Mouse (Mus musculus): Measurements from ENCODE around the gene Rasl10b.
A peak's percentile ranks its signal among the peaks of the same experiment; 100 is the strongest.

The Rasl10b gene

DNA sequence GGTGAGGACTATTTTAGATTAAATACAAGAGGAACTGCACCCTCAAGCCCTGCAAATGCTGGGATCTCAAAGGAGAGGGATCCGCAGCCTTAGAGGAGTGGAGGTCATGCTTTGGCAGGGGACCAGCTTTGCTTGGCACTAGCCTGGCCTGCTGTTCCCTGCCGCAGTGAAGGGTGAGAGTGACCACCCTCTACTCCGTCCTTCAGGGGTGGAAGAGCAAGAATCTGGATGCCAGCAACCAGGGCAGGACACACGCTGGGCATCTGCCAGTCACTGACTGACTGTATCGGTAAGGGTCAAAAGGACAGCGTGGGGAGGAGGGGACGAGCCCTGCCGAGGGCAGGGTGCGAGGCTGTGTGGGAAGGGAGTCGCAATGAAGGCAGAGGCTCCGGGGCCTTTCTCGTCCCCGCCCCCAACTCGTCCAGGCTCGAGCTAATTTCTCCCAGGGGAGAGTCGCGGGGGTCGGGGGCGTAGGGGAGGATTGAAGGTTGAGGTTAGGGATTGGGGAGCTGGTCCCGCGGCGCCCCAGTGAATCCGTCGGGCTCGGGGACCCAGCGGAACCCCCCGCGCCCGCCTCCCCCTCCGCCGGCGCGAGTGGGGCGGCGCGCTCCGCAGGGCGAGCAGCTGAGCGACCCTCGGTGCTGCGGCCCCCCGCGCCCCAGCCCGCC lies at the start of gene Rasl10b:
Gene Rasl10b (plus strand): TSS at position 51 of the 668 bp plus-strand sequence.
- peak; percentile 54 for DNase-seq (ENCODE audit: low spot score)

DNA sequence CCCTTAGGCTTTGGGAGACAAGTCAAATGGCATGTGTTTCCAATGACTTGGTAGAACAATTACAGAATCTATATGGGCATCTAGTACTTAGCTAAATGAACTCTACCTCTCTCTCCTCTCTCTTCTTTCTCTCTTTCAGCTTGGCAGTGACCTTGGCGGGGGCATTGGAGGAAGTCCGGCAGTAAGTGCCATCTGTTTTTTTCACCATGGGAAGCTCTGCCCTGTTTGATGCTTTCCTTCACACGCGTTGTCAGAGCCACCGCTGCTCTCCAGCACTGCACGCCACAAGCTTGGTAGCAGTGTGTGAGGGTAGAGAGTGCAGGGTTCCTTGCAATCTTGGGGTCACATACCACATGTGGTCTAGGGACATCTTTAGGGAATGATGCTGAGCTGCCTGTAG lies 44.3 kb upstream of the Rasl10b start:
- no peak for DNase-seq (ENCODE audit: low spot score)

DNA sequence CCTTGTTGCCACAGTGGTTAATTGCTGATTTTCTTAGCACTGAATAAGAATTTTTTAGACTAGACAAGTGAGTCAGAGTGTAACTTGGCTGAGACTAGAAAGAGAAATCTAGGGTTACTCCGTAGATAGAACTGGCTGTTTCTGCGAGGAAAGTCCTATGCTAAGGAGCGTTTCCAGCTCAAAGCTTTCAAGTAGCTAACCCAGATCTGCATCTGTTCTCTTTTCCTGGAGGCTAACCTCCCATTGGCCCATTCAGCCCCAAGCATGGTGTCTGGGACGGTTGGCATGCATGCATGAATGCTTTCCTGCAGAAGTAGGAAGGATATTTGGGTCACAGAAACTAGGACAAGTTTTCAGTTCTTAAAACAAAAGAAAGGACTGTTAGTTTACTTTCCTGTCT lies 37.7 kb upstream of the Rasl10b start:
- no peak for DNase-seq (ENCODE audit: low spot score)

DNA sequence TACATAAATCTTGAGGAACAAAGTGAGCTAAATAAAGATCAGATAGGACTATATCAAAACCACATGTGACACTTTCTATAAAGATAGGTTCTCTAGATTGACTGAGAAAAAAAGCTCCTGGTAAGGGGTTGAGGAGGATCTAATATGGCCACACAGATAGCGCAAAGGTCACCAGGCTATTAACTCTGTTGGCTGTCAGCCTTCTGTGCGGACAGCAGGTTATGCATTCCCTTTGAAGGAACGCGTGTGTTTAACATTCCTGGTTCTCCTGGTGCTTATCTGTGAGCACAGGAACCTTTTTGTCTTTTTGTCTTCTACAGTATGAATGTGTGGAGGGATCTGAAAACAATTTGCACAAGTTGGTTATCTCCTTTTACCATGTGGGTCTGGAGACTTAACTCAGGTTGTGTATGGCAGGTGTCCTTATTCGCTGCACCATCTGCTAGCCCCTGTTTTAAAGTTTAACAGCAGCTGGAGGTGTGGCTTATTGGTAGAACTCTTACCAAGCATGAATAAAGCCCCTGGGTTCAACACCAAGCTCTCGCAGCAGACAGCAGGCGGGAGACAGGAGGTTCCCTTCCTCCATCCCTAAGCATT lies 29.1 kb upstream of the Rasl10b start:
- no peak for DNase-seq (ENCODE audit: low spot score)

GRCm38 (mm10) chr11:83382876-83383531 lies 25.9 kb upstream of the Rasl10b start:
- DNase-seq (ENCODE audit: low spot score), result no peak

DNA sequence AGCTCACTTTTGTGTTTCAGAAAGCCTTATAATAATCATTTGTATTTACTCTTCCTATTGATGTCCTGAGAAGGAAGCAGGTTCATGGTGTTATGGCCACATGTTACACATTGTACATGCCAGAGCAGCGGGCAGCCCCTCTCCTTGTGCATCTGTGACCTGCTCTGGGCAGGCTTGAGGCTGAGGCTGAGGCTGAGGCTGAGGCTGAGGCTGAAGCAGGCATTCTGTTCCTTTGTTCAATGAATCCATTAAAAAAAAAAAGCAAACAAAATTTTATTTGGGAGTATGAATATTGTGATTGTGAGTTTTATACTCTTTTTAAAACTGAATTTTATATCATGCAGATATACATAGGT lies 25.4 kb upstream of the Rasl10b start:
- DNase-seq (ENCODE audit: low spot score), result no peak

GRCm38 (mm10) chr11:83393062-83393461 lies 15.9 kb upstream of the Rasl10b start:
- DNase-seq (ENCODE audit: low spot score), result no peak

DNA sequence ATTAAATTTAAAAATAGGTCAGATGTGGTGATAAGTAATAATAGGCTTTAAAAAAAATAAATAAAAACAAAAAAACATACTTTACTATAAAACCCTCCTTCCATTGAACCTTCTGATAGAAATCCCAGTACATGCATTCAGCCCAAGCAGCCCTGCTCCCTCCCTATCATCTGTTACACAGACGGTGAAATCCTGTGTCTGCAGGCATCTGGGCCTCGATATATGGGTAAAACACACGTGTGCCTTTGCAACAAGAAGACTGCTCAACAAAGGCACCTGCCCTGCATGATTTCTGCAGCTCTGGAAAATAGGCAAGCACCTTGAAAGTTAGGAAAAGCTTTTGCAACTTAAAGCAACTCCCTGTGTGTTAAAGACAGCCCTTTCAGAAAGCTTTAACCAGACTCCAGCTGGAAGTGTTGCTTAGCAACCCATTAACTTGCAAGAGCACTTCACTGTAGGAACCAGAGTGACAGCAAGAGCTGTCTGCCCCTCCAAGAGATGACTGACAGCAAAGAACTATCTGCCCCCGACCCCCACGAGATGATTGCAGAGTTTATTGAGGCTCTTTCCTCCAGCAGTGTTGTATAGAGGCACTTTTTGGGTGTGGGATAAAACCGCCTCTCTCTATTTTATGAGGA lies 14.0 kb upstream of the Rasl10b start:
- peak; percentile 12 for DNase-seq (ENCODE audit: low spot score)

DNA sequence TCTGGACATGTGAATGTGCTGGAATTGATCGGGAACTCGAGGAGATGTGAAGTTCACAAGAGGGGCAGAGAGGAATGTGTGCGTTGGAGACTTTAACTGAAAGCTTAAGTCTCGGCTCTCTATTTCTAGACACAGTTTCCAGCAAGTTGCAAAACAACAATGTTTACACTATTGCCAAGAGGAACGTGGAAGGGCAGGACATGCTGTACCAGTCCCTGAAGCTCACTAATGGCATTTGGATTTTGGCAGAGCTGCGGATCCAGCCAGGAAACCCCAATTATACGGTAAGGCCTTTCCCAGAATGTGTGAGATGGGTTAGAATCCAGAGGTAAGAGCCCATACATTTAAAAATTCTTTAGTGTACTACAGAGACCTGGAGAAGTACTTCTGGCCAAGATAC lies 11.3 kb upstream of the Rasl10b start:
- DNase-seq (ENCODE audit: low spot score), result no peak

GRCm38 (mm10) chr11:83398724-83399123 lies 10.2 kb upstream of the Rasl10b start:
- no peak for DNase-seq (ENCODE audit: low spot score)

GRCm38 (mm10) chr11:83403787-83404186 lies 5.2 kb upstream of the Rasl10b start:
- DNase-seq (ENCODE audit: low spot score), result no peak

DNA sequence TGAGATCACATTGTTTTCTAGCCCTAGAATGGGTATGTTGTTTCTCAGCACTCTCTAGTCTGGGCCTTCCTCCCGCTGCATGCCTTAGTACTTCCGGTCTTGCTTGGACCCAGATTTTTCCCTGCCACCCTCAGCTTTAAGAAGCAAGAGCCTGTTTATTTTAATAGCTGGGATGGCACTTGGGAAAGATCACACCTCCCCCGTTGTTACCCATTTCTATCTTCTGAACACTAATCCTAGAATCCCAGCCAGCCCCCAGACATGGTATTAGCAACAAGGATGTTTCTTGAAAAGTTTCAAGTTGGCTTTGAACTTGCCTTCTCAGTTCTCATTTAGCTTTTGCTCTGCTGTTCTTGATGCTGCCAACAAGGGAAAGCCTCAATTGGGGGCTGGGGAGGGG lies 2.5 kb upstream of the Rasl10b start:
- DNase-seq (ENCODE audit: low spot score), result no peak

DNA sequence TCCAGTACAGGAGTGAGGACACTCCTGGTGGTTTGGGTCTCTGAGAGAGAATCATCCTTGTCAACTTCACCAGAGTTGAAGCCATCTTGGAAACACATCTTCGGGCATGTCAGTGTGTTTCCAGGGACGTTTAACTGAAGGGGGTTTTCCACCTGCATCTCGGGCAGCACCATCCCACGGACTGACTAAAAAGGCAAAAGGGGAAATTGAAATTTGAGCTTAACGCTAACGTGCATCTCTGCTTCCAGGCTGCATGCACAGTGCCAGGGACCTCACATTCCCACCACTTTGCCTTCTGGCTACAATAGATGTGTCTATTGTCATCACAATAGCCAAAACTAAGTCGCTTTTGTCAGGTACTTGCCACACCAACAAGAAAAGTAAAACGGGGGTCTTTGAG lies 695 bp upstream of the Rasl10b start:
- DNase-seq (ENCODE audit: low spot score), result no peak

- DNase-seq (ENCODE audit: low spot score), result peak; percentile 20
Observed at GRCm38 (mm10) chr11:83409792-83410291, 905 bp downstream of the Rasl10b start.

GRCm38 (mm10) chr11:83410510-83410909 lies 1.6 kb downstream of the Rasl10b start:
- DNase-seq (ENCODE audit: low spot score), result no peak

- DNase-seq (ENCODE audit: low spot score), result no peak
Observed at GRCm38 (mm10) chr11:83417080-83417479, 8.1 kb downstream of the Rasl10b start.

GRCm38 (mm10) chr11:83417708-83418107 lies 8.8 kb downstream of the Rasl10b start:
- DNase-seq (ENCODE audit: low spot score), result no peak

- DNase-seq (ENCODE audit: low spot score), result no peak
Observed at GRCm38 (mm10) chr11:83418566-83418965, 9.6 kb downstream of the Rasl10b start.

- no peak for DNase-seq (ENCODE audit: low spot score)
Observed at GRCm38 (mm10) chr11:83420338-83420737, 11.4 kb downstream of the Rasl10b start.

DNA sequence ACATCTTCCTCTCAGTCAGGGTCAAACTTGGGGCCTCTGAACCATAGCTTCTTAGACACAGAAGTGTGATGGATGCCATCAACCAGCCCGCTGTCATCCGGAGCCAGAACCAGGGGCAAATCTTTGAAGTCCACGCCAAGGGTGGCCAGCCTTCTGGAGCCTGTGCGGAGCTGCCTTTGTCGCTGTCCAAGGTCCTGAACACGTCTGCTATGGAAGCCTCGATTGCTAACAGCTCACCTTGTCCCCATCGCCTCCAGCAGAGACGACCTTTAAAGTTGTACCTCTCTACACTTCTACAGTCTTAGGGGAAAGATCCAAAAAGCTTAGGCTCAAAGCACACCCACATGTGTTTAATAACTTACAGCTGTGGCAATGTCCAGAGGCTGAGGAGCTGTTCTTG lies 12.4 kb downstream of the Rasl10b start:
- no peak for DNase-seq (ENCODE audit: low spot score)

- DNase-seq (ENCODE audit: low spot score), result peak; percentile 77
Observed at GRCm38 (mm10) chr11:83424681-83425080, 15.7 kb downstream of the Rasl10b start.

DNA sequence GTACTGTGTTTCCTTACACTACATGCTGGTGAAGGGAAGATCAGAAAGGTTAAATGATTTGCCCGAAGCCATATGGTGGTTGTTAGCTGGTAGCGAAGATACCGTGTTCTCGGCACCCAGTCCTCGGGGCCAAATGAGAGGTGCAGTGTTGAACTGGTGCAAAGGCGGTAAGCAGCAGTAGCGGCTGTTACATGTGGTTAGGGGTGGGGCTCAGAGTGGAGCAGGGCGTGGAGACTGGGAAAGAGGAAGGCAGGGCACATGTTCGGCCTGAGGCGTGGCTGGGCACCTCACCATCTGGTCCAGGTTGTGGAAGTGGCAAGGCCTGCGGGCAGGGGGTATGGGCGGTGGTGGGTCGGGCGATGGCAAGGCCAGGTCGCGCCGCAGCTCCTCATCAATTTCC lies 18.0 kb downstream of the Rasl10b start:
- peak; percentile 54 for DNase-seq (ENCODE audit: low spot score)

- DNase-seq (ENCODE audit: low spot score), result no peak
Observed at GRCm38 (mm10) chr11:83429355-83429754, 20.4 kb downstream of the Rasl10b start, which contains the start of gene Gas2l2. Gene Gas2l2 (minus strand): TSS chr11:83429455.

All from MN1 (cell line).